Mouse (Mus musculus) cerebellum, adult 8-10 months (tissue): ENCODE measurements around the gene 1700034J05Rik.

Source experiments
- DNase-seq: peaks from one replicate; pipeline ENCODE4 v3.0.0; 2022

1700034J05Rik gene

GRCm38 (mm10) chr6:146954258-146954657 is at the start of gene 1700034J05Rik:
TSS of gene 1700034J05Rik (minus strand) at chr6:146954422.
- DNase-seq = no peak

DNA sequence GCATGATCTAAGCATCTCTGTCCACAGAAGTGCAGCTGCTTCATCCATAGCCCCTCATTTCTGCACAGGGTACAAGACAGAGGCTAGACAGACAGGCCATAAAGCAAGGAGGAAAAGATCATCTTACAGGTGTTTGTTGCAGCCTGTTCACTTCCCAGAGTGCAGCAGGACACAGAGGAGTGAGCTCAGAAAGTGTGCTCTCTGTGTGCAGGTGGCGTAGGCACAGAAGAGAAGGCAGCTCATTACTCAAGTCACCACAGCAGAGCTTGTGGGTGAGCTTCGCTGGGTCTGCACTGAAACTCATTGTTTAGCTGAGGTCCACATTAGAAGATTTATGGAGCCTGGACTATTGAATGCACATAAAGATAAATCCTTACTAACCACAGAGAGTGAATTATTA is 45.5 kb upstream of the 1700034J05Rik start:
- no peak for DNase-seq

DNA sequence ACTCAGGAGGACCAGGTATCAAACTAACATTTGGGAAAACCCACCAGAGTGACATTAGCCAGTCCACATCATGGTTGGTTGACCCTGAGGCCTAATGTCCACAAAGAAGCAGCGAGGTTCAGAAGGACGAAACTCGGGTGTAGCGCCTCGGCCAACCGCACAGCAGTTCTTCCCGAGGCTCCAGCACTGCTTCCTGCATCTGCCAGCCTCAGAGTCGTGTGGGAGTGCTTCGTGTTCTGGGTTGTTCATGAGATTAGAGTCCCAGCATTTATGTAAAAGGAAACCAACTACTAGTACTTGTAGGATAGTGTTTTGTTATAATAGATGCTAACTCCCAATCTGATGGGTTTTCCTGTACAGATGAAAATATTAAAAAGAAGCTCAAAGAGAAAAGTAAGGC is 45.1 kb upstream of the 1700034J05Rik start:
- DNase-seq = no peak

DNA sequence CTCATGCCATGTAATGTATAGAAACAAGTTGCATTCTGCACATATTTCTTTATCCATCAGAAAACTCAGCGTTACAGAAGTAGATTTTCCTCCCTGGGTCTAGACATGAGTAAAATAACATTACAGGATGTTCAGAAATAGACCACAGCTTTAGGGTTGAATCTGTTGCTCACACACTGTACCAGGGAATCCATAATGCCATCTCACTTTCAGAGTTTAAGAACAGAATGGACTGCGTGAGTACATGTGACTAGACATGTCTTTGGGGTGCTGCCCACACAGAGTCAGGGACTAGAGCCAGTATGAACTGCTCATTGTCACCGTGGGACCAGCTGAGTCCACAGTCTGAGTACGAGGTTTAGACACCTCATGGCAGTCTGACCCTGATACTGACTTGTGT is 44.5 kb upstream of the 1700034J05Rik start:
- DNase-seq = no peak

DNA sequence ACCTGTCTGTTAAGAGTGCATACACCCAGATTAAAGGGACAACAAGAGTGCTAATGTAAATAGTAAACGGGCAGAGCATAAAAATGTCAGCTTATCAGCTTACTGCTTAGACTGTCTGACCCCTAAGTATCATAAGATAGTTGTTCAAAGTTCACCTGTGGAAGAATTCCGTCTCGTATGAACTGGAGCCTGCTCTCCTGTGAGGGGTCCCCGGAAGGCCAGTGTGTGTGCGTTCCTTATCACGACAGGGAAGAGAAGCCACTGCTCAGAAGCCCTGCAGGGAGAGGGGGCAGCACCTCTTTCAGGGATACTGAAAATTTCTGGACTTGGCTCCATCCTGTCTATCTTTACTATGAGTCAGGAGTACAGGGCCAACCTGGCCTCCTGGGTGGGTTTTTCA is 42.8 kb upstream of the 1700034J05Rik start:
- DNase-seq = no peak

DNA sequence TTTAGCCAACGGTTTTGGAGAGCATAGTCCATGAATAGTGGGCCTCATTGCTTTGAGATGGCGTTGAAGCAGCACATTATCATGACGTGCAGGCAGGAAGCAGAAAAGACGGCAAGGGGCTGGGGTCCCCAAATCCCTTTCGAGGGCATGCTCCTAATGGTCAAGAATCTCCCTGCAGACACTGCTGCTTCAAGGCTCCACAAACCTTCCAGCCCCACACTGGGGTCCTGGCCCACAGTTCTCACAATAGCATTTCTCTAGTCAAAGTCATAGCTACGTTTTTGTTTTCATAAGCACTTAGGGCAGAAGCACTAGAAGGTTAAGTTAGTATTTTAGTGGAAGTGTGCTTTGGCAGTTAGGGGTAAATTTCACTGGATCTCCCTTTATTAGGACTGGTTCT is 41.7 kb upstream of the 1700034J05Rik start:
- no peak for DNase-seq

DNA sequence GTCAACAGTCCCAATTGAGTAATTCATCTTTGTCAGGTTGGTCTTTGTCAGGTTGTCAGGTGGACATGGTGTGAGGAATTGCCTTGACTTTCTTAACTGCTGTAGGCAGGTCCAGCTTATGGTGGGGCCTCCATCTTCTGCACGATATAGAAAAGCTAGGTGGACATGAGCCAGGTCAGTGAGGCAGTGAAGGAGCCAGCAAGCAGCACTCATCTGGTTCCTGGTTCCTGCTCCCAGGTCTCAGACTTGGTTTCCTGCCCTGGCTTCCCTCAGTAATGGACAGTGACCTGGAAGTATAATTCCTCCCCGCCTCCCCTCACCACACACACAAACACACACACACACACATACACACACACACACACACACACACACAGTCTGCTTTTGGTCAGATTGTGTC is 41.2 kb upstream of the 1700034J05Rik start:
- no peak for DNase-seq

- peak; percentile 38 for DNase-seq
These were observed 40.0 kb upstream of the 1700034J05Rik start for GRCm38 (mm10) chr6:146994236-146994635.

DNA sequence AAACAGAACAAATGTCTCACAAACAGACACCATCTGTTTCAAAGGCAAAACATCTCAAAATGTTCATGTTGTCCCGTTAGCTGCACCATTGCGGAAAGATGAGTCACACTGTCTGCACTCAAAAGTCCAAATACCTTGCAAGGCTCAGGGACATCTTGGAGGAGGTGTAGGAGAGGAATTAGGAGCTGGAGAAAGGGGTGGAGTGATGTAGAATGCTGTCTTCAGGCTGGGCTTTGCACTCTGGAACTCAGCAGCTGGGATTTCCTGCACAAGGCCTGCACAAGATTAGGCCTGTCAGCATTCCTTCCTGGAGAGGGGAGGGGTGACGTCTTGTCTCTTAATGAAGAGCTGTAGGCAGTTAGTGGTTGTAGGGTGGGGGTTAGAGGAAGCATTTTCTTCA is 30.3 kb upstream of the 1700034J05Rik start:
- no peak for DNase-seq

- DNase-seq = no peak
These were observed 27.1 kb upstream of the 1700034J05Rik start for GRCm38 (mm10) chr6:146981249-146981835.

GRCm38 (mm10) chr6:146979953-146980352 is 25.7 kb upstream of the 1700034J05Rik start:
- no peak for DNase-seq

GRCm38 (mm10) chr6:146979115-146979744 is 25.0 kb upstream of the 1700034J05Rik start:
- DNase-seq = no peak

- no peak for DNase-seq
These were observed 24.5 kb upstream of the 1700034J05Rik start for GRCm38 (mm10) chr6:146978691-146979114.

DNA sequence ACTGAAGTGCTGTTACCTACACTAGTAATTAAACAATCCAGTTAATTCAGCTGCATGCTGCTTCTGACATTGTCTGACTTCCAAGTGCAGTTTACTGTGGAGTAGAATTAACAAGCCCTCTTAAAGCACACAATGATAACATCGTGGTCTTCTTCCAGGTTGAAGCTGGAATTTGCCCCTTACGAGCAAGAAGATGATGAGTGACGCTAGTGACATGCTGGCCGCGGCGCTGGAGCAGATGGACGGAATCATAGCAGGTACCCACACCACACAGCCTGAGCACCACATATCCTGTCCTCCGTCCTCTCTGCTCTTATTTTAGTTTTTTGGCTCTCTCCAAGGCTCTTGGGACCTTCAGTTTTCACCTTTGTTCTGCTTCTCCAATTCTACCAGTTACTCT is 22.2 kb upstream of the 1700034J05Rik start:
- no peak for DNase-seq

GRCm38 (mm10) chr6:146973830-146974229 is 19.6 kb upstream of the 1700034J05Rik start:
- no peak for DNase-seq

GRCm38 (mm10) chr6:146973406-146973805 is 19.2 kb upstream of the 1700034J05Rik start:
- DNase-seq = no peak

DNA sequence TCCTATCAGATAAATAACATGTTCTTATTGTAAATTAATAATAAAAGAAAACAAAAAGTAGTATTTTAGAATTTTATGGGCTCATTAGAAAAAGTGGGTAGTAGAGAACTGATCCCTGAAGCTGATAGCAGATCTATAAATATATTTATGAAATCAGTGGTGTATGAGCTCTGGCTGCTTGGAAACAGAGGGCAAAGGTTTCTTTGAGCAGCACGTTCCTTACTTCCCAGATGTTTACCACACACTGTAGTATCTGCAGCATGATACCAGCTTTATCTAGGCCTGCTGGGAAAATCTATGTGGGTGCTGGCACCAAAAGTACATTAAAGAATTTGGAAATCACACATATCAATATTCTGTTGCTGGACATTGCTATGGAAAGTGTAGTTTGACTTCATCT is 18.5 kb upstream of the 1700034J05Rik start:
- DNase-seq = no peak

DNA sequence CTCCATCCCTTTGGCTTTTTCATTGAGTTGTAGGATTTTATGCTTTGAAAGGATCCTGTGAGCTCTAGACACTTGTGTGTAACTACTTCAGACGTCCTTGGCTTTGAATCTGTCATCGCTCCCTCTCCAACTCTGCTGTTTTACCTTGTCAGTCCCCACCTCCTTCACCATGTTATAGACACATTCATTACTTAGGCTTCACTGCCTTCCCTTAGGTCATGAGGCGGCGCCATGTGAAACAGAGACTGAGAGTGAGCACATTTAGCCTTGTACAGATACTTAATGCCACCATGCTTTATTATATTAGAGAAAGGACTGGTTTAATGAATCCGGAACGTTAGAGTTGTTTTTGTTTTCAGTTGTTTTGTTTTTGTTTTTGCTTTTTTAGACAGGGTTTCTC is 17.8 kb upstream of the 1700034J05Rik start:
- DNase-seq = no peak

DNA sequence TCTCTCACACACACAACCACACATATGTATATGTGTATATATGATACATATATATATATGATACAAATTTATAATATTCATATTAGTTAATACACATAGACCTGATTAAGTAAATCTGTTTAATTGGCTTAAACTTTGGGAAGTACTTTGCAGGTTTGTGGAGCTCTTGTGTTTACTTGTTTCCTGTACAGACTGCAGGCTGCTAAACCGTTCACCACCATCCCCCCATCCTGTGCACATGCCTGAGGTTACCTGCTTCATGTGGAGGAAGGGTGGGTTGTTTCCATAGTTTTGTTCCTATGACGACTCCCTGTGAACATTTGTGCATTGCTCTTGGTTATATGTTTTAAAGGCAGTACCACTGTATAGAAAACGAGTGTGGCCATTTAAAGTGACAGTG is 17.1 kb upstream of the 1700034J05Rik start:
- no peak for DNase-seq

DNA sequence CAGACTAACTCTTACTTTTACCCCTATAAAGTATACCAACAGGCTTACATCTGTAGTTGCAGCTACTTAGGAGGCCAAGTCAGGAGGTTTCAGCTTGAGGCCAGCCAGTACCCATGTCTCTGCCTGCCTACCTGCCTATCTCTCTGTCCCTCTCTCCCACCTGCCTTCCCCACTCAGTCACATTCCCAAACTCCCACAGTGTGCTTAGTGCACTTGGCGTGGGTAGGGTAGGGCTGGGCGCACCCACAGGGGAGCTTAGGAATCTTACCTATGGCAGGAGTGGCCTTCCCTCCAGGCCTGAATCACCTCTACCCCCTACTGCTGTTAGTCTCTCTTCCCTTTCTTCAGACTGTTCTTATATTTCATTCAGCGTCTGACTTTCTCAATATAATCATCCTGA is 16.6 kb upstream of the 1700034J05Rik start:
- DNase-seq = no peak

DNA sequence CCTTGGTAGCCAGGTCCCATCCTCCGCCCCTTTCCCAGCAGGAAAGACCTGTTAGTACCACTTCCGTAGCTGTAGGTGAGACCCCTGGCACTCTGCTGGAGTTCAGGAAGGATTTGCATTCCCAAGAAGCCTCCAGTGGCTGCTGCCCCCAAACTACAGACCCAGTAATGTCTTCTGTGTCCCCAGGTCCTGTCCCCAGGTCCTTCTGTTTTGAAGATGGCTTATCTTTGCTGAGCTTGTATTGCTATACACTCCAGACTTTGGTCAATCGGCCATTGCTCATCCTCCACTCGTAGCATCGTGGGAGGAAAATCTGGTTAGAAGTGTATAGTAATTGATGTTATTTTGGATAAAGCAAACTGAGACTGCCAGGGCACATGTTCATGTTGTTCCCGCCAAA is 13.6 kb upstream of the 1700034J05Rik start:
- no peak for DNase-seq

- no peak for DNase-seq
These were observed 12.3 kb upstream of the 1700034J05Rik start for GRCm38 (mm10) chr6:146966446-146967019.

DNA sequence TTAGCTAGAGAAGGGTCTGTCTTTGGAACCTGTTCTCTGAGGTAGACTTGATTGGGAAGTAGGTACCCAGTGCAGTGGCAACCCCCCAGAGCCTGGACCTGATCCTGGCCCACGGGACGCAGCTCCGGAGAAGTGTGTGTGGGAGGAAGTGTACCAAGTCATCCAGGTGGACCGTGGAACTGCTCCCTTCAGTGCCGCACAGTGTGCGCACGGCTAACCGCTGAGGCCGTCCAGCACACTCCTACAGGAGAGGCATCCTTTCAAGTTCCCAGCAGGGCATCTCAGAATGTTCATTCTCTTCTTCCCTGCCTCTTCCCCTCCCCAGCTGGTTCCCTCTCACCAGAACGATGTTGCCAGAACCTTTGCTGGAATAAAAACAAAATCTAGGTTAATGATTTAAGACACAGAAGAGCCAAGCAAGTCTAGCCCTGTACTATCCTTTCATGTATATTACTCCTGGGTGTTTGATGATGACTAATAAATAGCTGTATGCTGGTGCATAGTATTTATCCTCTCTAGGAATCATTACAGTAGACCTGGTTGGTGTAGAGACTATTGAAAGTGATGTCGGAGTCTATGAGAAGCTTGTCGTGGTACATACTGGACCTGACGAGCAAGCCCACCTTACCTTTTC is 11.0 kb upstream of the 1700034J05Rik start:
- DNase-seq = no peak
